Mouse (Mus musculus): Measurements from ENCODE around the gene Pvr.

Gene Pvr

DNA sequence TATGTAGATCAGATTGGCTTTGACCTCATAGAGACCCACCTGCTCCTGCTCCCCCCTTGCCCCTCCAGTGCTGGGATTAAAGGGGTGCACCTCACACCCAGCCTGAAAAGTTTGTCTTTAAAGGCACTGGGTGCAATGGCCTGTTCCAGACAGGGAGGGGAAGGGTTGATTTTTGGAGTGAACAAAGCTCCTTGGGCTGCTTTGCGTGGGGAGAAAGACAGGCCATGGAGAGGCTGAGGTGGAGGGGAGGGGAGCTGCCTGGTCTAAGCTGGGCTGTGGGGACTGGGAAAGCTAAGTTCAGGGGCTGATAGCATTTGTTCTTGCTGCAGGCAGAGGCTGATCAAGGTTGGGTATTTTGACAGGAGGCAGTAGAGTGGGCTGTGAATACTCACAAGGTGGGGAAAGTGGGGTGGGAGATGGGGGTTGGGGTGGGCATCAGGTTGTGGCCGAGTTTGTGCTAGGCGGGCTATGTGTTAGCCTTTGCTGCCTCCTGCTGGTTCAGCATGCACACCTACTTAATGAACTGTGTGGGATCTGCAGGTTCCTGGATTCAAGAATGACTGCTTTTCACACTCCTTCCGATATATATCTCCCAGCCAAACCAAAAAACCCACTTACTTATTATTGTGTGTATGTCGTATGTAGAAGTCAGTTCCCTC lies 48.9 kb downstream of the Pvr start:
- peak; percentile 26 for DNase-seq (ENCODE audit: low read depth, low spot score)

- DNase-seq (ENCODE audit: low read depth, low spot score) = no peak
Observed at GRCm38 (mm10) chr7:19871137-19871621, 49.8 kb downstream of the Pvr start.

DNA sequence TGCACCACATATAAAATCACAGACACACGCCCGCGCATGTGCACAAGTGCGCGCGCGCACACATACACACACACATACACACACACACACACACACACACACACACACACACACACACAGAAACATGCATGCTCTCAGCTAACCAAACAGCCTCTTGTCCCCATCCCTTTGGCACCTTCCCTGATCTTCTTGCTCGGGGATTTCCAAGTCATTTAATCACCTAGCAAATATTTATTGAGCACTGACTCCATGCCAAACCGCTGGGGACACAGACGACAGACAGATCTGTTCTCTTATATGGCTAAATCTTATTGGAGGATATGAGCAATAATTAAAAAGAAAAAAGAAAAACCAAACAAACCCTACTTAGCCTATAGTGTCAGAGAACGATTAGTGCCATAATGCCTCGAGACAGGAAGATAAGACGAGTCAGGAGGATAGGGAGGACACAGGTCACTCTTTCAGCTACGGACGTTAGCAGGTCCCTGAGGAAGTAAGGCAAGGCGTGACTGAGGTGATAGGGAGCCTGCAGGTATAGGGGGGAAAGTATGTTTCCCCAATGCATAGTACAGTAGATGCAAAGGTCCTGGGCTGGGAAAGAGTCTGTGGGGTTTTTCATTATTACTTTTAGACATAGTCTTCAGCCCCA lies 53.1 kb downstream of the Pvr start:
- DNase-seq (ENCODE audit: low read depth, low spot score) = no peak

- DNase-seq (ENCODE audit: low read depth, low spot score) = no peak
Observed at GRCm38 (mm10) chr7:19866490-19866889, 54.5 kb downstream of the Pvr start.

- DNase-seq (ENCODE audit: low read depth, low spot score) = no peak
Observed at GRCm38 (mm10) chr7:19865246-19866036, 55.5 kb downstream of the Pvr start.

DNA sequence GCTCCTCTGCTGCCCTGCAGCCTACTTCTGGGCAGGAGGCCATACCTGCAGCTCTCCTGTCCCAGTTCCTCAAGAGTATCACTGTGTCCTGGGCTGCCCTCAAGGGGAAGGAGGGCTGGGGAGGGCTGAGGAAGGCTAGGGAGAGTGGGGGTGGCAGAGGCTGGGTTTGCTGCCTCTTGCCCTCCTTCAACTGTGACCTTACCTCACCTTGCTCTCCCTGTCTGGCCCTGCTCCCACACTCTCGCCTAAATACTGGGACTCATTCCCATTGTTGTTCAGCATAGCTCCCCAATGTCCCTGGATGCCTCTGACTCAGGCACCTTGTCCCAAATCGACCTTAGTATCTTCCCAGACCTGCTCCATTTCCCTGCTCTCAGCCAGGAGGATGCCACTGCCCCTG lies 56.7 kb downstream of the Pvr start:
- no peak for DNase-seq (ENCODE audit: low read depth, low spot score)

- no peak for DNase-seq (ENCODE audit: low read depth, low spot score)
Observed at GRCm38 (mm10) chr7:19861199-19861598, 59.8 kb downstream of the Pvr start, which contains the start of gene Ceacam16. Ceacam16 (minus strand) TSS chr7:19861299.

GRCm38 (mm10) chr7:19859740-19860139 lies 61.2 kb downstream of the Pvr start:
- no peak for DNase-seq (ENCODE audit: low read depth, low spot score)

DNA sequence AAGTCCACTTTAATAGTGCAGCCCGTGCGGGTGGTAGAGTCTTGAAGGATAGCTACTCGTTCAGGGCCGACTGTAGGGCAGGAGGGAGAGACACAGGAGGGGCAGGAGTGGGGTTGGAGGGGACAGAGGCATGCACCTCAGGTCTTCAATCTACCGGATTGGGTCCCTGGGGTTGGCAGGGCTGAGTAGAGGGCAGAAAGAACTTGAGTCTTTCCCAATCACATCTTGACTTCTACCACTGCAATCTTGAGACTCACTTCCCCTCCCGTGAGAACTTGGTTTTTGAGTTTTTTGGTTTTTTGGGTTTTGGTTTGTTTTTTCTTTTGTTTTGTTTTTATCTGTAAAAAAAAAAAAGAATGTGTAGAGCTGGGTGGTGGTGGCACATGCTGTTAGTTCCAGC lies 64.7 kb downstream of the Pvr start:
- no peak for DNase-seq (ENCODE audit: low read depth, low spot score)

- no peak for DNase-seq (ENCODE audit: low read depth, low spot score)
Observed at GRCm38 (mm10) chr7:19855663-19856062, 65.3 kb downstream of the Pvr start.
